In genomic region chr16:31405040-31405439, GRCm38 (mm10) we compare ENCODE assay signal across 12 mouse cellular contexts. TPM values are rescaled to one million over a fixed set of nuclear protein-coding genes. Genes with fewer than 3 reads are reported as not detected.
DNase-seq lines count a peak whose midpoint lies in the region; ATAC-seq and TF ChIP-seq lines count a peak whose summit lies in the region.
"Had no signal": no experiment of that assay in that cellular context is flagged by ENCODE, and none has a peak within 500 bp of the region (broad histone marks: within the 10 kb centered on the region; RNA-seq: fewer than 3 reads in every experiment).

No protein-coding gene starts in this region.

- H3K9me3 ChIP-seq in forebrain, postnatal 0 days (ENCODE audit: low read length) = no peaks in the 10 kb centered on the region
- no peaks in the 10 kb centered on the region; the same call in 1 of the 2 replicates for H3K9me3 ChIP-seq in forebrain, embryonic 10.5 days

- no peaks in the 10 kb centered on the region for H3K27me3 ChIP-seq in forebrain, postnatal 0 days (ENCODE audit: insufficient read depth, low read length)
- H3K27me3 ChIP-seq in forebrain, embryonic 10.5 days (ENCODE audit: poor library complexity, severe bottlenecking) = no peaks in the 10 kb centered on the region

- no peak overlapping the region for H3K27ac ChIP-seq in forebrain, postnatal 0 days (ENCODE audit: low read depth, low read length)
- no peak overlapping the region for H3K27ac ChIP-seq in forebrain, embryonic 10.5 days
- no peak overlapping the region for H3K27ac ChIP-seq in left cerebral cortex, adult 2 months

- no peaks in the 10 kb centered on the region for H3K36me3 ChIP-seq in forebrain, postnatal 0 days (ENCODE audit: insufficient read depth)
- no peaks in the 10 kb centered on the region for H3K36me3 ChIP-seq in forebrain, embryonic 10.5 days (replicated peaks)

- intact Hi-C loops in left cerebral cortex, adult 2 months (cut with DNase I) = no loop called here
- intact Hi-C loops in left cerebral cortex, postnatal 14 days (cut with DNase I) = no loop called here

- ATAC-seq in forebrain, postnatal 0 days = no peak
- ATAC-seq in monocyte, adult 5-6 weeks (replicated peaks; ENCODE audit: insufficient number of reproducible peaks, low FRiP score, low TSS enrichment, poor library complexity, severe bottlenecking) = no peak

- TF ChIP-seq CTCF in forebrain, postnatal 0 days (IDR thresholded peaks at IDR 0.05; ENCODE audit: low read depth) = peak; percentile 32
- TF ChIP-seq CTCF in left cerebral cortex, adult 2 months (IDR thresholded peaks at IDR 0.05) = peak; percentile 58
- TF ChIP-seq CTCF in brain, embryonic 14.5 days (IDR thresholded peaks at IDR 0.05; ENCODE audit: borderline replicate concordance, extremely low read depth, insufficient read depth, insufficient read length) = peak; percentile 33; the same call in 1 of the 2 replicates

- no peak for DNase-seq in forebrain, postnatal 0 days
- DNase-seq in forebrain, embryonic 10.5 days (ENCODE audit: extremely low spot score, low spot score) = no peak
- DNase-seq in left cerebral cortex, adult 2 months (ENCODE audit: extremely low spot score in 1 of 2, low spot score in 2 of 2) = no peak
- no peak for DNase-seq in left cerebral cortex, postnatal 14 days (ENCODE audit: low spot score in 2 of 2)
- peak; percentile 26 to 30 for DNase-seq in B cell, adult 2 months
- DNase-seq in brain, embryonic 14.5 days (ENCODE audit: low read depth) = no peak
- DNase-seq in cerebellum, adult 9-11 months = no peak
- DNase-seq: cerebellum, postnatal 25 days; heart, postnatal 14 days; kidney, adult 9 months; thymus, postnatal 25 days had no signal

- WGBS in forebrain, postnatal 0 days = 62% methylated on average over 1 of the region's 1 CpGs
- WGBS in forebrain, embryonic 10.5 days = 77% methylated on average over 1 of the region's 1 CpGs

- no peak overlapping the region for H3K4me3 ChIP-seq in forebrain, postnatal 0 days (ENCODE audit: low read depth, low read length)
- H3K4me3 ChIP-seq in forebrain, embryonic 10.5 days = no peak overlapping the region
- H3K4me3 ChIP-seq in left cerebral cortex, adult 2 months = no peak overlapping the region

- no peak overlapping the region for H3K9ac ChIP-seq in forebrain, postnatal 0 days

- H3K4me1 ChIP-seq in forebrain, postnatal 0 days (ENCODE audit: insufficient read depth) = no peaks in the 10 kb centered on the region
- peaks cover 12% of the 10 kb centered on the region for H3K4me1 ChIP-seq in forebrain, embryonic 10.5 days

- TF ChIP-seq POLR2A in brain, embryonic 14.5 days (IDR thresholded peaks at IDR 0.05; ENCODE audit: borderline replicate concordance, extremely low read depth, insufficient read depth, insufficient read length, poor library complexity, severe bottlenecking) = no peak

- no peak overlapping the region for H3K4me2 ChIP-seq in forebrain, postnatal 0 days (ENCODE audit: low read depth)

RNA-seq across cellular contexts. Expression of gene Bdh1, which starts 17.0 kb away (rescaled TPM):
- total RNA-seq in forebrain, postnatal 0 days (2014; rRNA removed) = 96.1 and 111 TPM in 2 replicates
- polyA plus RNA-seq in forebrain, postnatal 0 days (2015; fragmentation: Nextera tagmentation; extraction: Ambion mirVana) = 137 and 160 TPM in 2 replicates
- 14.4 and 16.6 TPM in 2 replicates for polyA plus RNA-seq in forebrain, embryonic 10.5 days (2016; fragmentation: Nextera tagmentation; extraction: Ambion mirVana)
- 100 to 1,000 TPM; 108 TPM for total RNA-seq in left cerebral cortex, adult 2 months (2021)
- 100 to 1,000 TPM; 233 to 253 TPM for total RNA-seq in left cerebral cortex, postnatal 14 days (2021)
- 142 and 148 TPM in 2 replicates for polyA plus RNA-seq in brain, embryonic 14.5 days (2012; rRNA removed)
- 0.68 to 3.1 TPM (median 1.2 TPM) in 3 replicates for total RNA-seq in monocyte, adult 5-6 weeks (2017)

Comparison
In these comparisons a context has a peak if more than half of its experiments do, and no peak if none do; other contexts are left out.
1. DNase-seq: peak in B cell, adult 2 months (2 of 2); none in forebrain, postnatal 0 days (single experiment), forebrain, embryonic 10.5 days (single experiment), left cerebral cortex, adult 2 months (0 of 2), left cerebral cortex, postnatal 14 days (0 of 2), brain, embryonic 14.5 days (single experiment) and cerebellum, adult 9-11 months (single experiment).
2. RNA of gene Bdh1, which starts 17.0 kb away (total RNA-seq): 233 to 253 TPM in left cerebral cortex, postnatal 14 days, 108 TPM in left cerebral cortex, adult 2 months and 96.1 to 111 TPM in forebrain, postnatal 0 days; 0.68 to 3.1 TPM in monocyte, adult 5-6 weeks; every median in the first group is over 10 times any median in the second.
3. Peak in every context shown above with its lines, with median percentiles within 50 percentile points of each other: CTCF ChIP-seq.